Mouse (Mus musculus): Measurements from ENCODE around the gene Trdmt1.

Gene Trdmt1

GRCm38 (mm10) chr2:13499196-13499595, 45.3 kb downstream of the Trdmt1 start:
- no peak for DNase-seq (ENCODE audit: low spot score in 2 of 2)

GRCm38 (mm10) chr2:13496087-13496486, 48.4 kb downstream of the Trdmt1 start:
- no peak for DNase-seq (ENCODE audit: low spot score in 2 of 2)

GRCm38 (mm10) chr2:13492927-13493326, 51.5 kb downstream of the Trdmt1 start:
- no peak for DNase-seq (ENCODE audit: low spot score in 2 of 2)

GRCm38 (mm10) chr2:13491734-13492133, 52.7 kb downstream of the Trdmt1 start, which contains the start of gene Cubn:
Gene Cubn (minus strand): TSS chr2:13491813.
- no peak for DNase-seq (ENCODE audit: low spot score in 2 of 2)

GRCm38 (mm10) chr2:13490480-13490879, 54.0 kb downstream of the Trdmt1 start:
- DNase-seq (ENCODE audit: low spot score in 2 of 2) = no peak

- DNase-seq (ENCODE audit: low spot score in 2 of 2) = no peak
Measured at GRCm38 (mm10) chr2:13486470-13486869, 58.0 kb downstream of the Trdmt1 start.

GRCm38 (mm10) chr2:13484566-13484965, 59.9 kb downstream of the Trdmt1 start:
- DNase-seq (ENCODE audit: low spot score in 2 of 2) = no peak

GRCm38 (mm10) chr2:13480744-13481143, 63.7 kb downstream of the Trdmt1 start:
- DNase-seq (ENCODE audit: low spot score in 2 of 2) = no peak

- DNase-seq (ENCODE audit: low spot score in 2 of 2) = no peak
Measured at GRCm38 (mm10) chr2:13479165-13479564, 65.3 kb downstream of the Trdmt1 start.

- no peak for DNase-seq (ENCODE audit: low spot score in 2 of 2)
Measured at GRCm38 (mm10) chr2:13470108-13470507, 74.4 kb downstream of the Trdmt1 start.

GRCm38 (mm10) chr2:13469641-13470040, 74.8 kb downstream of the Trdmt1 start:
- no peak for DNase-seq (ENCODE audit: low spot score in 2 of 2)

GRCm38 (mm10) chr2:13466685-13467084, 77.8 kb downstream of the Trdmt1 start:
- DNase-seq (ENCODE audit: low spot score in 2 of 2) = no peak

Measured in natural killer cell, adult 2 months (primary cell).